Comparison of ENCODE assay signal across 8 mouse cellular contexts in genomic region chr16:38137296-38137695, GRCm38 (mm10). TPM values are rescaled to one million over a fixed set of nuclear protein-coding genes. Genes with fewer than 3 reads are reported as not detected.
DNase-seq lines count a peak whose midpoint lies in the region; ATAC-seq and TF ChIP-seq lines count a peak whose summit lies in the region.

No protein-coding gene starts in this region.

- TF ChIP-seq CTCF in spleen, adult 2 months (IDR thresholded peaks at IDR 0.05; ENCODE audit: extremely low read depth, insufficient read depth, insufficient read length, insufficient replicate concordance), result peak; percentile 31; the same call in 1 of the 2 replicates
- TF ChIP-seq CTCF in embryonic fibroblast, embryonic 13.5 days (IDR thresholded peaks at IDR 0.05; ENCODE audit: borderline replicate concordance, insufficient read depth, low read length), result peak; percentile 53; the same call in 1 of the 2 replicates
- TF ChIP-seq CTCF in liver, embryonic 14.5 days (IDR thresholded peaks at IDR 0.05; ENCODE audit: low read depth), result peak; percentile 69

- no peaks in the 10 kb centered on the region for H3K4me1 ChIP-seq in spleen, adult 2 months (ENCODE audit: control insufficient read depth, insufficient read depth, insufficient read length)
- peaks cover 2% of the 10 kb centered on the region; the same call in 1 of the 2 replicates for H3K4me1 ChIP-seq in embryonic fibroblast, embryonic 13.5 days (ENCODE audit: control insufficient read depth, insufficient read depth, low read length)
- no peaks in the 10 kb centered on the region; a peak in 3 of 4 replicates for H3K4me1 ChIP-seq in liver, embryonic 14.5 days (replicated peaks; ENCODE audit: control insufficient read depth in 2 of 2, insufficient read depth in 2 of 2, low read length in 1 of 2)

- H3K4me3 ChIP-seq in spleen, adult 2 months (ENCODE audit: extremely low read depth, insufficient read depth, insufficient read length), result no peak overlapping the region
- no peak overlapping the region for H3K4me3 ChIP-seq in embryonic fibroblast, embryonic 13.5 days (ENCODE audit: insufficient read depth, low read length)
- H3K4me3 ChIP-seq in liver, embryonic 14.5 days (ENCODE audit: insufficient read depth in 1 of 2, low read depth in 2 of 2, low read length in 2 of 2), result no peak overlapping the region

- H3K9me3 ChIP-seq in liver, embryonic 14.5 days (ENCODE audit: control insufficient read depth, low read length), result no peaks in the 10 kb centered on the region

- H3K9ac ChIP-seq in liver, embryonic 14.5 days (replicated peaks), result no peak overlapping the region

- no peaks in the 10 kb centered on the region for H3K36me3 ChIP-seq in spleen, adult 2 months (ENCODE audit: control insufficient read depth, insufficient read depth, low read length)
- H3K36me3 ChIP-seq in liver, embryonic 14.5 days (replicated peaks; ENCODE audit: control insufficient read depth, insufficient read depth, low read depth), result no peaks in the 10 kb centered on the region
- no peaks in the 10 kb centered on the region for H3K36me3 ChIP-seq in splenic B cell, adult 2 months (ENCODE audit: control insufficient read depth, insufficient read depth, low read length, poor library complexity, severe bottlenecking)

- no peak overlapping the region for H3K4me2 ChIP-seq in liver, embryonic 14.5 days (ENCODE audit: low read depth)

- TF ChIP-seq POLR2A in spleen, adult 2 months (IDR thresholded peaks at IDR 0.05; ENCODE audit: low read depth, low read length), result no peak
- no peak for TF ChIP-seq POLR2A in embryonic fibroblast, embryonic 13.5 days (IDR thresholded peaks at IDR 0.05; ENCODE audit: low read depth, low read length)

- H3K27me3 ChIP-seq in spleen, adult 2 months (ENCODE audit: control insufficient read depth, insufficient read depth, low read length), result no peaks in the 10 kb centered on the region
- H3K27me3 ChIP-seq in liver, embryonic 14.5 days (ENCODE audit: control insufficient read depth, insufficient read depth, low read length), result no peaks in the 10 kb centered on the region
- H3K27me3 ChIP-seq in splenic B cell, adult 2 months (ENCODE audit: control insufficient read depth, insufficient read depth, low read length, poor library complexity, severe bottlenecking), result no peaks in the 10 kb centered on the region

- ATAC-seq in liver, embryonic 14.5 days (ENCODE audit: insufficient read depth), result no peak

- H3K27ac ChIP-seq in spleen, adult 2 months (ENCODE audit: insufficient read depth, low read length), result no peak overlapping the region
- H3K27ac ChIP-seq in embryonic fibroblast, embryonic 13.5 days (ENCODE audit: insufficient read depth, low read length), result no peak overlapping the region
- H3K27ac ChIP-seq in liver, embryonic 14.5 days, result no peak overlapping the region

- no peak for TF ChIP-seq EP300 in liver, embryonic 14.5 days (IDR thresholded peaks at IDR 0.05; ENCODE audit: low read depth)

- 77% methylated on average over 5 of the region's 5 CpGs for WGBS in spleen, adult 2 months
- 55% methylated on average over 5 of the region's 5 CpGs for WGBS in liver, embryonic 14.5 days (ENCODE audit: insufficient replicate concordance)

- peak; percentile 19 for DNase-seq in gastrocnemius, adult 18-20 months (ENCODE audit: low spot score)
- no peak for DNase-seq in gastrocnemius, postnatal 25 days
- DNase-seq in spleen, adult 2 months (ENCODE audit: low read depth in 1 of 2, low spot score in 2 of 2), result peak in 1 of 2 experiments; percentile 16
- no peak for DNase-seq in spleen, postnatal 14 days (ENCODE audit: low spot score in 2 of 2)
- DNase-seq in liver, embryonic 14.5 days (ENCODE audit: low read depth in 3 of 3, low spot score in 3 of 3), result no peak
- DNase-seq in splenic B cell, adult 2 months (ENCODE audit: low read depth, low spot score), result peak; percentile 52
- DNase-seq in layer of hippocampus, adult 8-10 months (ENCODE audit: low spot score in 2 of 2), result no peak

RNA-seq across cellular contexts. Expression of gene Gsk3b, which starts 48.5 kb away (rescaled TPM):
- 10 to 100 TPM; 58.8 to 66.5 TPM for total RNA-seq in gastrocnemius, adult 18-20 months (2021)
- 10 to 100 TPM; 49.5 to 51.7 TPM for total RNA-seq in gastrocnemius, postnatal 25 days (2021)
- 7.3 and 9.7 TPM in 2 replicates for polyA plus RNA-seq in spleen, adult 2 months (2012; rRNA removed)
- polyA plus RNA-seq in embryonic fibroblast, embryonic 13.5 days (2011; ENCODE audit: insufficient read length, low read depth, missing spikeins), result 71.2 and 79.6 TPM in 2 replicates
- 2.9 TPM in 2 replicates for polyA plus RNA-seq in liver, embryonic 14.5 days (2012; rRNA removed)
- 10.3 and 10.8 TPM in 2 replicates for polyA plus RNA-seq in liver, embryonic 14.5 days (2014; fragmentation: Nextera tagmentation; extraction: Ambion mirVana)
- total RNA-seq in layer of hippocampus, adult 8-10 months (2022), result 100 to 1,000 TPM; 142 to 170 (median 159) TPM

Comparison
In these comparisons a context has a peak if more than half of its experiments do, and no peak if none do; other contexts are left out.
1. DNase-seq: peak in gastrocnemius, adult 18-20 months (single experiment) and splenic B cell, adult 2 months (single experiment); none in gastrocnemius, postnatal 25 days (single experiment), spleen, postnatal 14 days (0 of 2), liver, embryonic 14.5 days (0 of 3) and layer of hippocampus, adult 8-10 months (0 of 2).
2. Peak in every context shown above with its lines, with median percentiles within 50 percentile points of each other: CTCF ChIP-seq.